Mouse (Mus musculus) layer of hippocampus, postnatal 36 days (tissue): Measurements from ENCODE around the gene Erg. TPM values are rescaled to one million over a fixed set of nuclear protein-coding genes. Genes with fewer than 3 reads are reported as not detected.

Experiments used
- DNase-seq, 2 experiments: peaks; one replicate each; pipeline ENCODE4 v3.0.0; 2022
- total RNA-seq, 2 experiments: library from RNA; stranded (reverse); gene quantifications; 2 replicates each; pipeline ENCODE4 v1.2.3; 2021

The Erg gene
- total RNA-seq, 2 experiments from 2014 or later, result 3.2 to 3.6 TPM

DNA sequence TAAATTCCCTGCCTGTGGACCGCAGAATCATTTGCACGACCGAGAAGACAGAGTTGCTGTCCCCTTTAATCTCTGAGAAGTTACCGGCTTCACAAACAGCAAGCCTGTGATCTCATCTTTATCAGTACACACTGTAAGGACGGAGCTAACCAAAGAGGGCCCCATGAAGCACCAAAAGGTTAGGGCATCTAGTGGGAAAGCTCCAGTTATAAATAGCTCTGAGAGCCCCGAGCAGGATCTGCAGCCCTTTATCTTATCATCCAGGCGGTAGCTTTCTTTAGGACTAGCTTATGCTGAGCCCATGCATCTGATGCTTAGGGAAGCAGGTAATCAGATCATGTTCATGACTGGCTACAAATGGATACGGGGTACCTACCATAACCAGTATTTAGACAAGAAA lies 146.6 kb downstream of the Erg start:
- DNase-seq, result no peak

DNA sequence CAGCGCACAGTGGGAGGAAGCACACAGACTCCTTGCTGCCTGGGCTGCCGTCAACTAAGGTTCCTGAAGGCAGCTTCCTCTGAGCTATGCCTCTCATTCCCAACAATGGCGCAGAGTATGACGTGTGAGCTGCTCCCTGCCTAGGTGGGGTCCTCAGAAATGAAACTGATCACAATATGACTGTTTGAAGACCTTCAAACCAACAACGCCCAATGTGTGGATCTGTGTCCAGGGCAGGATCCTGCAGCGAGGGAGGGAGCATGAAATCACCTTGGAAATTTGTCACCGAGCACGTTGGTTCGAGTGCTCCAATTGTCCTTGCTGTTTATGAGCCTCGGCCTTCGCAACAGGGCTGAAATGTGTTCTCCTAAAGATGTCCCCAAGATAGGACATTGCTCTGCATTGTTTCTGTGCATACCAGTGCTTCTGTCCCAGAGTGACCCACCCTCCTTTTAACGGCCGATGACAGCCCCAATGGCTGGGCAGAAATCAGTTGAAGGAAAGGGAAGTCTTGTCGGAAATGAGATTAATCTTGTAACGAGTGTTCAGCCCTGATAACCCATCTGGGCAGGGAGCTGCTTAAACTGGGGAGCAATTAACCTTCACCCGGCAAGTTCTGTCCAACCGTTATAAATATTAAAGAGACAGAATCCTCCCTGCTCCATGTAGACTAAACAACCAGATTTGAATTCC lies 147.4 kb downstream of the Erg start:
- DNase-seq, result no peak

DNA sequence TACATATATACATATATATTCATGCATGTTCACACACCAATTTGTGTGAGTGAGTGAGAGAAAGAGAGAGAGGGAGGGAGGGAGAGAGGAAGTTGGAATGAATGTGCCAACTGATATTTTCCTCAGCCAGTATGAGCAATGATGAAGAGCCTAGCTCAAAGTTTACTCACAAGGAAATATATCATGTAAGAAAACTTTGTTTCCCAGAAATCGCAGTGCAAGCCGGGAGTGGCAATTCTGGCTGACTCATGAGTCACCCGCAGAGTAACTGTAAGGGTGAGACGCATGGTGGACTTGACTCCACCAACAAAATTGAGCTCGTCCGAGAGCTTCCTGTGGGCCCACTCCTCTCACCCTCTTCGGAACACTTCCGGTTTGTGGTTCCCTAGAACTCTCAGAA lies 149.8 kb downstream of the Erg start:
- DNase-seq, result no peak

DNA sequence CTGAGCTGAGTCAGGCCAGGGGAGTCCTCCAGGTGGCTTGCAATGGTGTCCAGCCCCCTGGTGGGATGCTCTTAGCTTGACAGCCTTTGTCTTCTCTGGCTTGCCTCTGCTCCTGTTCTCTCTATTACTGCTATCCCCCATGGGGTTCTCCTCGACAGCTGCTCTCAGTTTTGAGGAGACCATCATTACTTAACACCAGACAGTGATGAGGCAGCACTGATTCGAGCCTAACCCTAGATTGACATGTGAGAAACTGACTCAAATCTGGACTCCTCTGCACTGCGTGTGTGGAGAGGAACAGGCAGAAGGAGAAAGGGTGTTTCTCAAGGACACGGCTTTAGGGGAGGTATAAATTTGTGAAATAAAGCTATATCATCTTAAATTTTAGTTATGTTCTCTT lies 150.3 kb downstream of the Erg start:
- DNase-seq, result no peak

DNA sequence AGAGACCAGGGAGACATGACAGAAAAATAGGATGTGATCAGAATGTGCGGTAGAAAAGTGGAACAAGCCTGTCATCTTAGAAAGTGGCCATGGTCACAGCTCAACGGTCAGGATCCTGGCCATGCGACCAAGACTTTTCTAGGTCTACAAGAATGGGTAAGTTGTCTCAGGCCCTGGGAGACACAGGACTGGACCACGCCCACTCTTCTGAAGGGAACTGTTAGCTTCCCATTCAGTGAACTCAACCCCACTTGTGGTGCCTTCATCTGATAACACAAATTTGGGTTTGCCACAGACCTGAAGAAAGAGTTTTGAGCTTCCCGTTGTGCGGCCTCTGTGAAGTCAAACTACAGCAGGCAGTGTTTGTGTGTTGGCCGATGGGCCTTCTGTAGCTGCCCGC lies 152.0 kb downstream of the Erg start:
- DNase-seq, result no peak

DNA sequence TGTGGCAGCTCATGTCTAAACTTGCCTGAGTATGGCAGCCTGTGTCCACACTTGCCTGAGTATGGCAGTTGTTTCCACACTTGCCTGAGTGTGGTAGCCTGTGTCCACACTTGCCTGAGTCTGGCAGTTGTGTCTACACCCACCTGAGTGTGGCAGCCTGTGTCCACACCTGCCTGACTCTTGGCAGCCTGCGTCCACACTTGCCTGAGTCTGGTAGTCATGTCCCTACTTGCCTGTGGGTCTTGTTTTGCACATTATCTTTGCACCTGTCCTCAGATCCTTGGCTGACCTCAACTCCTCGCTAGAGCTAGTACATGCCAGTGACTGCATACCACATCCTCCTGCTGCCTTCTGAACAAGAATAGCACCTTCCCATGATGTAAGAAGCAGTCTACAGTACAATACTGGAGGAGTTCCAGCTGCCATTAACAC lies 153.8 kb downstream of the Erg start:
- DNase-seq, result no peak

DNA sequence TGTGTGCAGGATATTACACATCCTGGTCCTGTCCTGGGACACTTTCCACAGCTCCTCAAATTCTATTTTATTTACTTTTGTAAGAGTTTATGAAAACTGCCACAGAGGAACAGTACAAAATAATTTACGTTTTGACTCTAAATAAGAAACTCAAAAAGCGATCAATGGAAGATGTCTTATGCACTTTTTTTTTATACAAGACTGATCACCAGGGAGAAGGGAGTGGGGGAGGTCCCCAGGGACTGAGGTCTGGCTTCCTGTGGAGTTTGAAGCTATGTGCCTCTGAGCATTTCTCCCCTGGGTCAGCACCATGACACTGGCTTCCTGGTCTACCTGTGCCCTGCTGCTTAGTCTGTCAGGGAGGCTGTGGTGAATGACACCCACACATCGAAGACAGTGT lies 156.5 kb downstream of the Erg start:
- no peak for DNase-seq

DNA sequence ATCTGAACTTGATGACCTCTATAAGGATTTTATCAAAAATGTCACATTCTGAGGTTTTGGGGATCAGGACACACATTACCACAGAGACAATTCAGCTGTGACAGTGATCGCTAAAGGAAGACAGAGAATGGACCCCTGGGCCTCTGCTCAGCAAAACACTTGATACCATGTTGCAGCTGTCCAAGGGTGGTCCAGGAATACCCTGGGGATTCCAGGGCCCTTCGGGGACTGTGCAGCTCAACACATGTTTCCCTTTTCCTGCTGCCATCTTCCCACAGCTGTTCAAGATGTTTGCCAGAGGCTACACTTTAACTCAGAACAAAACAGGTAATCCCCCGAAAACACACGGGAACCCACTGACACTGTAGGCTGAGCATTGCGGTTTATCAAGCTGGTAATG lies 158.2 kb downstream of the Erg start:
- no peak for DNase-seq

DNA sequence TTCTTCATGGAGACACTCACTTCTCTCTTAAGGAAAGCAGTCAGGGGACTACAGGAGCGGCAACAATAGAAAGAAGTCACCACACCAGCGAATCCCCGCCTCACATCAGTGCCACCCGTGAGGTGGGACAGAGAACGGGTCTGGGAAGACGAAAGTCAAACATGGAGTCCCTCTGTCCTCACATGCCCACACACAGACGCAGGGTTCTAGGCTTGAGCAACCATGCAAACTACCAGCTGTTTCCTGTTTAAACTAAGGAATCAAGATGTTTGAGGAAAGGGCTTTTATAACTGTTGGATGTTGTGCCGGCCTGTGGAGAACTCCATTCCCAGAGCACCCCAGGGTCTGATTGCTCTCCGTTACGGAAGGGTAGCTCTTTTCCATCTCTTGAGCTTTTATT lies 158.9 kb downstream of the Erg start:
- DNase-seq, result no peak

DNA sequence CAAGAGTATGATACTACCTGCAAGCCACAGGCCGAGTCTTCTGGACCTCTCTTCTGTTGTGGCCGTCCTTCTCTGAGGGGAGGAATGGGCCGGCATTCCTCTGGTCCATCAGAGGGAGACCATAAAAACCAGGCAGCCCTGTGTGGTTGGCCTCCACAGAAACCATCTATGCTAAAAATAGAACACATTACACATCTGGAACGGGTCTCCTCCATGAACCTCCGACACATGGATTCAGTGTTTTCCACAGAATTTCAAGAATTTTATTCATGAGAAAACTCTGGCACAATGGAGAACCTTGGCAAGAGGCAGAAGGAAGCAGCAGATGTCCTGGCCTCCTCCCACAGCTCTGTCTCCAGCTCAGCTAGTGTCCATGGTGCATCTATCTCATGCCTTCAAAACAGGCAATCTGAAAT lies 163.7 kb downstream of the Erg start:
- DNase-seq, result no peak

DNA sequence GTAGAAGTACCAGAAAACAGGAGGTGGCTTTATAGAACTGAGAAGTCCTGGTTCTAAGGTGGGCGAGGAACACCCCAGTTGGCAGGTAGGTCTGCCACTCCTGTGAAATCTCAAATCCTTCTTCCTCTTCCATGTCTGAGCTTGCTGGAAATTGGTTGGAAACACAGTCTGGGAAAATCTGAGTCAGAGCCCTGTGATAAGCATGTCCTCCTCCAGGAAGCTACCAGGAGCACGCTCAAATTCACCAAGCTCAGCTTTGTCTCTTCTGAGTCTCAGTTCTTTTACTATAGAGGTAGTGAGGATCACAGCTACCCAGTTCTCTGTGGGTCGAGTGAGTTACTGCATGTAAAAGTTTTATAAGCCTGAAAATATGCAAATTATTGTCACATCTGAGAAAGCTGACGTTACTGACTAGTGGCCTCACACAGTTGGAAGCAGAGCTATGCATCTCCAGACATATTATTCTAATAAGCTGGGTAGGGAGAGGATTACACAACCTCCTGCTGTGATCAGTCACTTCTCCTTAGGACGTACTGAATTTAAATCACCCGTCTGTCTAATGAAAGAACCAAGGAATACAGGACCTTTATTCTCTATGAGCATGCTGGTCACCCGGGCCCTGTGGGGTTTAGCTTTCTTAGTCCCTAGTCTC lies 165.0 kb downstream of the Erg start:
- no peak for DNase-seq

DNA sequence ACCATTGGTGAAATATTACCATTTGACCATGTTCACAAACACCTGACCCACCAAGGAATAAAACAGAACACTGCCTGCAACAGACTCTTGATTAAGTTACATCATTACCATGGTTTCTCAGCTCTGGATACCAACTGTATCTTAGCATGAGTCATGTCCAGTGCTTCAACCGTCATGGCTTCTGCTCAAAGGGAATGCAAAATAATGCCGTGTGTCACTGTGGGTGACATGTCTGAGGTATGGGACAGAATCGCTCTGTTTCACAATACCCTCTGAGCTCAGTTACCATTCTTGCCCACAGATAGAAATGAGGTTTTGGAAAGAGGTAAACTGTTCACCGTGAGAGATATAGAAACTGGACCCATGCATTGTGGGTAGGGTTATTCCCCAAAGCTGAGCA lies 170.5 kb downstream of the Erg start:
- DNase-seq, result no peak

DNA sequence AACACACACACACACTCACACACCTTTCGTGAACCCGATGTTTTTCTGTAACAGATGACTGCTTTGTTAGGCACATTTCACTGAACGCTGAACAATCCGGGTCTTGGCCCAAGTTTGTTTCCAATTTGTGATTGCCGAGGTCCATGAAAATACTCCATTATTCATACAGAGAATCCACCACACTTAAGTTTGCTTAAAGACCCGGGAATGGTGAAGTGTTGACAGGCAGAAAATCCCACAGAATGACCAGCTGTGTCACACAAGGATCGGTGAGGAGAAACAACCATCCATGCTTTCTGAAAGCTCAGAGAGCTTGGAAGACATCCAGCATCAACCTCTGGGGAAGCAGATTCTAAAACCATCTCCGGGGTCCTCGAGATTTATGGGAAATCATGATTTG lies 171.0 kb downstream of the Erg start:
- DNase-seq, result no peak

DNA sequence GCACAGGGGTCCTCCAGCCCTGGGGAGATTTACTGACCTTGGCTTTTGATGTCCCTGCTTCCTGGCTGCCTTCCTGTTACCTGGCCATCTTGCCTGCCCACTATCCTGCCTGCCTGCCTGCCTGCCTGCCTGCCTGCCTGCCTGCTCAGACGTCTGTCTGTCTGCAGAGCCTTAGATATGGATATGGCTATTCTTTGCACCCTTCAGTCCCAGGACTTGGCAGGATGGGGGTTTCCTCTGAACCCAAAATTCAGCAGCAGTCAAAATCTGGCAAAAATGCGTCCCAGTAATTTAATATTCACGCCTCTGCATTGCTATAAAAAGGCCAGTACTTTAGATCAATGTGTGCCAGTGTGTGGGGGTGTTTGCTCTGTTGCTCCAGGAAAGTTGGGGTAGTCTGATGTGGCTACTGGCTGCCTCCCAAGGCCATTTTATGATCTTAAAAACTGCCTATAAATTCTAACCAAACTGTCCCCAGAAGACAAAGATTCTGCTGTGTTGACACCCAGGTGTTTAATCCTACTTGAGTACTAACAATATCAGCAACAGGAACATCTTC lies 172.9 kb downstream of the Erg start:
- DNase-seq, result no peak

DNA sequence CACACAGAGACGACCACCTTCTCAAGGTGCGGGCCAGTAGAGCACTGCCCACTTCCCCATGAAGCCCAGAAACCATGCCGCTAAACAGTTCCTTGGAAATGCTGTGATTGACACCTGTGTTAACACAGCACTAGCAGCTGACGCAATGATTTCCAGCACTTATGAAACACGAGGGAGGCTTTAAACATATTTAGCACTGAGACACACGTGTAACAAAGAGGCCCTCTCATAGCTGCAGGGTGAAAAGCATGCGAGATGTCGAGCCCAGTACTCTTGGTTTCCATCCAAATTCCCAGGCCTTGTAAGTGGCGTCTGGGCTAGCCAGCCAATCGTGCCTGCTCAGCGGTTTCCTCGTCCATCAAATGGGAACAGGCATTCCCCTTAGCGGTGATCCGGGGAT lies 178.3 kb downstream of the Erg start:
- no peak for DNase-seq

DNA sequence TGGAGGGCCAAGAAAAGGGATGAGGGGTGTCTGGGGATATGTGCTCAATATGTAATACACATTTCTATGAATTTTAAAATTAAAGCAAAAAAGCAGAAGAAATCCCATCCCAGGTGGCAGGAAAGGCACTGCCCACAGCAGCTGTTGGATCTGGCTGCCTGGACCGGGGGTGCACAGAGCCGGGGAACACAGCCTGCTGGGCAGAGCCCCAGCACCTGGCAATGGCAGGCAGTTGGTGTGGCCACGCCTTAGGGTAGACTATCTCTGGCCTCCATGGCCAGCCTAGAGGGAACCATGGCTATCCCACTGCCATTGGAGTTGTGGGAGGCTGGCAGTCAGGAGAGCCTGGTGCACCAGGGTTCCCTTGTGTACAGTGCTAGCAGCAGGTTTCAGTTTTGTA lies 180.9 kb downstream of the Erg start:
- no peak for DNase-seq

DNA sequence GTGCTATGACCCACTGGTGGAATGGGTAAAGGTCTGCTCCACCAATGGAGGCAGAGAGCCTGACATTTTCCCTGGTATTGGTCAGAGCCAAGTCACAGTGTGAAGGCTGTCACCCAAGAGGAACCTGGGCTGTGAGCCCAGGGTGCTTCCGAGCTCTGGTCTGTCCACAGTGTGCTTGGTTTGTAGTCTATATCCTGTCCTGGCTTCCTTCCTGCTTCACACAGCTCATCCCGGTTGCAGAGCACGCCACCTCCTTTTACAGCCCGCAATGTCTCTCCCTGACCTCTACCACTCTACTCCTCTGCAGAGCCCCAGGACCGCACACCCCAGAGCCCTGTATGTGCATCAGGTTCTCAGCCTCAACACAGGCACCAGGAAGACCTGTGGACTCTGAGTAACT lies 182.9 kb downstream of the Erg start:
- no peak for DNase-seq

DNA sequence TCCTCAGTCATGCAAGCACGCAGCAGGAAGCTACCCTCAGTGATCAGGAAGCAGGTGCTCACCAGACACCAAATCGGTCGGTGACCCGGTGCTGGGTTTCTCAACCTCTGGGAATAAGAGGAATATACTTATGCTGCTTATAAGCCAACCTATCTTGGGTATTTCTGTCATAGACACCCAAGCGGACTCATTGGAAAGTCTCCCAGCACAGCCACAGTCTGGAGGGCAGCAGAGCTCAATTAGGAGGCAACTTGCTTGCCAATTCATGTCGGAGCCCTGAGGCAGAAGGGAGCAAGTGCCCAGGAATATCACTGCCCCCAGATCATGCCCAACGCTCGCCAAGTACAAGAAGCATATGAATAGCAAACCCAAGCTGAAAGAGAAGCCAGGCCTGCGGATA lies 184.5 kb downstream of the Erg start:
- no peak for DNase-seq

DNA sequence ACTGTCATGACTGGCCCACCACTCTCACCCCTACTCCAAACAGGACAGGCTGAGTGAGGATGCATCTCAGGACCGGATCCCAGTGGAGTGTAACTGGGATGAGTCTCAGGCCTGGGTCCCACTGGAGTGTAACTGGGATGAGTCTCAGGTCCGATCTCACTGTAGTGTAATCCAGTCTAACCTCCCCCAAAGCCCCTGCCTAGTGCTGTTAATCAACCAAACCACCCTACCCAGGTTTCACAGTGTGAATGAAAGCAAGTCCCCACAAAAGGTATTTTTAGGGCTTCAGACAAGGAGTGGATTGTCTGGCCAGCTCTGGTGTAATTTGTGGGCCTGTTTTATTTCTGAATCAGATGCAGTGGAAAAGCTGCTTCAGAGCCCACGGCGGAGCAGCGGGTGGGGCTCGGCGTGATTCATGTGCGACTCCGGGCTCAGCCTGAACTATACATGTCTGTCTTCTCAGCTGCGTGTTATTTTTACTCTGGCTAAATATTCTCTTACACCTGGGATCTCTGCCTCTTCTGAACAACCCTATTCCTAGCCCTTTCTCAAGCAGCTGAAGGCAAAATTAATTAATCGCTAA lies 187.5 kb downstream of the Erg start:
- no peak for DNase-seq

DNA sequence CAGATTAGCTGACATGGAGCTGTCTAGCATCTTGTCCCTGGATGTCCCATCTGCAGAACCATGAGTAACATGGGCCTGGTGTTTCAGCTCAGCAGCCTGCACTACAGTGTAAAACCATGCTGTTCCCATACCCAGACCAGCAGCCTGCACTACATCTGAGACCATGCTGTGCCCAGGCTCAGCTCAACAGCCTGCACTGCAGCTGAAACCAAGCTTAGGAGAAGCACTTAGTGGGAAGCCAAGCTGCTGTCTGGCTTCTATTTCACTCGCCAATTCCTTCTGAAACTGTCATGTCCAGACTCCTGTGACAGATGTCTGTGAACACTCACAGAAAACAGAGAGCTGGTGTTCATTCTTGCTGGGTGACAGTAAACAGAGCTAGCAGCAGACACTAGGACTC lies 195.6 kb downstream of the Erg start:
- peak in 1 of 2 experiments; percentile 50 for DNase-seq

DNA sequence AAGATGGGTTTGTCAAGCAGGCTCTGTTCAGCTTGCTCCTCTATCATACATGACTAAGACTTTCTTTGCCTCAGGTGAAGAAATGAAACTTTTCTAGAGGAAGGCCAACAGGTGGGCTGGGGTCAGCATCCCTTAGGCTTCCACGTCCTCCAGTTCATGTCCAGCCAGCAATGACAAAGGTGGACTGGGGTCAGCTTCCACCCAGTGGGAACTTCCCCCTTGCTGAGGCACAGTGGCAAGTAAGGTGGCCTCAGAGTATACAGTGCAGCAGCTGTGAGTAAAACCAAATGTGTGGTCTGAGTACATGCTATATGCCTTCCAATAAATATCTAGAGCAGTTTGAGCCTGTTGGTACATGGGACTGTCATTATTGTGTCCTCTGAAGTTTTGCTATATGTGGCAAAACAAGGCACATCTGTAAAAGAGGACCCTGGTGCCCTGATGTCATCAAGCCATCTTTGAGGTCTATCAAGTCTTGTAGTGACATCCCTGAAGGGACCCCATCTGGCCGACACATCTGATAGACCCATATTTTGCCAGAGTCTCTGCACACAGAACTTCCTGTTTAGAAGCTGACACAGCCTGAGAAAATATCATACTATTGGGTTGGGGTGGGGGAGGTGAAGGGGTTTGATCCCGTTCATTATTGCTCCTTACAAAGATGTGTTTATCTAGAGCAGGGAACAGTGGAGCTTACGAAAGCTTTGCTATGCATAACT lies 197.4 kb downstream of the Erg start:
- DNase-seq, result no peak

DNA sequence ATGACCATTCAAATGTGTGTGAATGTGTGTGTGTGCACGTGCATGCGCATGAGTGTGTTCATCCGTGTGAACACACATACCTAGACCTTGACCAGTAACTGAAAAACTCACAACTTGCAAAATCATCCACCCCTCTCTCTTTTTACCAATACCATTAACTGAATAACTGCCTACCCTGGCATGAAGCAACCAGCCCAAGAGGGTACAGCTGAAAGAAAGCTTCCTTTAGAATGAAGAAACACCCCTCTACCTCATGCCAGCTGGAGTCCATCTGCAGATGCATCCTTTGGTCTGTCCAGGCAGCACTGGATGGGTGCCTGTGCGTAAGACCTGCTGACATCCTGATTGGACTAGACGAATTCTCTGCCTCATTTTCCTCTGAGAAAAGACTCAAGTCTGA lies 198.1 kb downstream of the Erg start:
- no peak for DNase-seq

DNA sequence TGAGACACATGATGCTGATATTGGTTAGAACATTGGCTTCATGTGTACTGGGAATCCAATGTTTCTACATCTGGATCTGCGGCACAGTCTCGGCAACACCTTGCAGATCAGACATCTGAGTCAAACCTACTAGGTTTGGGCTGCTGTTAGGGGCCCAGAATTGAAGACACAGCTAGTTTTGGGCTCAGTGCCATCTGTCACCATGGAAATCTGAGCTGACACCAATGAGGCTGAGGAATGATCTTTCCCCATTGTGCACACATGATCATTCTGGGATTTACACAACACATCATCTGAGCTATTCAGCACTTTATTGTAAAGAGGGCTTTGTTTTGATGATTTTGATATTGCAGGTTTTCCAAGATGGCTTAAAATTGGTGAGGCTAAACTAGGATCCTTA lies 199.4 kb downstream of the Erg start:
- DNase-seq, result no peak
